Mouse (Mus musculus) T-helper 17 cell (primary cell): ENCODE data around the gene Olfr985.

Experiments used
- in situ Hi-C, 2 experiments: fragments of 300-600 bp; cut with MboI, MseI; formaldehyde crosslinking; loops; 1 replicate in 1 of 2; 2 replicates in 1 of 2; pipeline ENCODE4 v1.15.1; 2025; ENCODE audit warnings: high pct_unique_total_duplicates in 2 of 2

Gene Olfr985

DNA sequence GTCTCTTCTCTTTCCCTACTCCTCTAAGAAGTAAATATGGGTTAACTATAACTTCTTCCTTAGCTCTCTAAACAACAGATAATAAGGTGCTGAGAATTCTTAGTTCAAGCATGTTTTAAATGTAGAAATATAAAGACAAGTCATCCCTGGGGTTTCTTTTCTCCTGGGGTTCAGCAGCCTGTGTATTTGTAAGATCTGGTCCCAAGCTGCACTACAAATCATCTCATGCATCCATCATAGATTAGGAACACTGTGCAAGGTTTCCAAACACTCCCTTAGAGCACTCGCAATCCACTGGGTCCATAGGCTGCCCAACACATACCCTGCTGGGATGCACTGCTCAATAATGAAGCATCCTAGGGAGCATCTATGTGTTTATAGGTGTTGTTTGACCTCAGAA, at the start of gene Olfr985:
Gene Olfr985, minus strand, starts transcription at position 101 of the 400 bp plus-strand sequence.
- in situ Hi-C loops, result no loop called here

- in situ Hi-C loops, result no loop called here
Observed at GRCm38 (mm10) chr9:40177017-40177416, 47.0 kb upstream of the Olfr985 start.

DNA sequence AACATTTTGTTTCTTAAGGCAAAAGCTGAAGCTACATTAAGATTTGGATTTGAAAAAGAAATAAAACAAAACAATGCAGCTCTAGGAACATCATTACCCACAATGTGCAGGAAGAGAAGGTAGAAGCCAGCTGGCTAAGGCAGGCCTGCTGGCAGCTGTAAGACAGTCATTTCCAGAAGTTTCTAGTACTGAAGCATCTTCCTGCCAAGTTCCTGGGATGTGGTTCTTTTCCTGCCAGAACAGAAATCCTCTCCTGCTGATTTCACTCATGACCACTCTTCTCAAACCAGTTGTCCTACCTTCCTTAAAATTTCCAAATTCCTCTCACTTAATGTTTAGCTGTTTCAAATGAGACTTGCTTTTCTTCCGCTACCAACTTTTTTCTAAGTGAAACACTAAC, 36.5 kb upstream of the Olfr985 start:
- in situ Hi-C loops, result no loop called here

DNA sequence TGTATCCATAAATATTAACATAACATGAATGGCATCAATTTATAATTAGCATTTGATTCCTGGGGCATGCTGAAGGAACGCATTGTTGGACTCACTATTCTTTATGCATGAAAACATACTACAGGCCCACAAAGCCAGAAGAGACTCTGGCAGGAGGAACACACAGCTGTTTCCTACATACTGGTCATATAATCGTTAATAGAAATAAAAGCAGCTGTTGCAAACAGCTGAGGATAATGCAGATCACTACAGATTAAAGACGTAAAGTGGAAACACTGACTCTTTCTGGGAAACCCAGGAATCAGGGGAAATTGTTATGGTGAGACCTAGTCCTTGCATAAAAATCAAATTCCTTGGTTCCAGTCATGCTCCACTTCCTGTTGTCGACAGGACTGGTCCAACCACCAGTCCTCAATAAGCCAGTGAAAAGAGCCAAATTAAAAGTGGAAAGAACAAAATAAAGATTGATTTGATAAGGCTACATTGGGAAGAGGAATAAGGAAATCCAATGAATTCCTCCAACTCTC, 25.2 kb upstream of the Olfr985 start:
- in situ Hi-C loops, result no loop called here

- in situ Hi-C loops, result no loop called here
Observed at GRCm38 (mm10) chr9:40141544-40141943, 11.6 kb upstream of the Olfr985 start.

- in situ Hi-C loops, result no loop called here
Observed at GRCm38 (mm10) chr9:40139484-40139883, 9.5 kb upstream of the Olfr985 start.

DNA sequence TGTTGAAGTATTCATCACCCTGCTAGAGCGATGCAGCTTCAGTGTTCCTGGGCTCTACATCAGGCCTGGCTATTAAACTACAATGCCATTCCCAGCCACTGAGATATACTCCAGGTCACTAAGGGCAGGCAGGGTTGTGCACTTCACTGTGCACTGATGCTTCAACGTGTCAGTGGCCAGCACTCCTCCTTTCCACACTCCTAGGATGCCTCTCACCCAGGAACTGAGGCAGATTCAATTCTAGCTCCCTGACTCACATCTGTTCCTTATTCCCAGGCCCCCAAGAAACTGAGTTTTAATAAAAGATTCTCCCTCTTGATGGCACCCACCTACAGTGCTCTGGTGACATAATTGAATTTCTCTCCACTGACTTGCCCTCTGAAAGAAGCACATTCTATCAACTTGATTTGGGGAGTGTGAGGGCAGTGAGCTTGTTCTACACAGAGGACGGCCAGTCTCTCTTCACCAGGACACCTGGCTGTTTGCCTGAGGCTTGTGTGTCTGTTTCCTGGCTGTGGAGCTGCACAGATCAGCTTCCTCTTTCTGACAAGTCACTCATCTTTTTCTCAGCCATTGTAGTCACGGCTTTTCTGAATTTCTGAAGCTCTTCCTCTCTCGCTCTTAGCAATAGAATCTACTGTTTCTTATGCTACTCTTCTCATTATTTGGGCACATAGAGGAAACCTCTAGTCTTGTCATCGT, 7.2 kb upstream of the Olfr985 start:
- in situ Hi-C loops, result no loop called here

DNA sequence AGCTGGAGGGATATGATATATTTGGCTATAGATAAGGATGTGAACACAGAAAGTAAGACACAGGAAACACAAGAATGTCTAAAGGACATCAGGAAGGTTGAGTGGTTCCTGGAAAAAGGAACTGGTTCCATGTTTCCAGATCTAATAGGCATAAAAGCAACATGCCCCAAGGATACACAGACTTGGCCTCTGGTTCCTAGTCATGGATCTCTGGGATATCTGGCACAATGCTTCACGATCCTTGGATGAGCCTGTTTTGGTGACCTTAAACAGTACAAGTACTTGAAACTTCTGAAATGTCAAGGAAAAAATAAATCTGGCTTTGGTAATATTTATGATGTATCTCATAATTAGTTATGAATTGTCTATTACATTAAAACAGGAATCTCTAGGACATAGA, 572 bp upstream of the Olfr985 start:
- in situ Hi-C loops, result no loop called here

GRCm38 (mm10) chr9:40117287-40117659, 12.7 kb downstream of the Olfr985 start:
- in situ Hi-C loops, result no loop called here

DNA sequence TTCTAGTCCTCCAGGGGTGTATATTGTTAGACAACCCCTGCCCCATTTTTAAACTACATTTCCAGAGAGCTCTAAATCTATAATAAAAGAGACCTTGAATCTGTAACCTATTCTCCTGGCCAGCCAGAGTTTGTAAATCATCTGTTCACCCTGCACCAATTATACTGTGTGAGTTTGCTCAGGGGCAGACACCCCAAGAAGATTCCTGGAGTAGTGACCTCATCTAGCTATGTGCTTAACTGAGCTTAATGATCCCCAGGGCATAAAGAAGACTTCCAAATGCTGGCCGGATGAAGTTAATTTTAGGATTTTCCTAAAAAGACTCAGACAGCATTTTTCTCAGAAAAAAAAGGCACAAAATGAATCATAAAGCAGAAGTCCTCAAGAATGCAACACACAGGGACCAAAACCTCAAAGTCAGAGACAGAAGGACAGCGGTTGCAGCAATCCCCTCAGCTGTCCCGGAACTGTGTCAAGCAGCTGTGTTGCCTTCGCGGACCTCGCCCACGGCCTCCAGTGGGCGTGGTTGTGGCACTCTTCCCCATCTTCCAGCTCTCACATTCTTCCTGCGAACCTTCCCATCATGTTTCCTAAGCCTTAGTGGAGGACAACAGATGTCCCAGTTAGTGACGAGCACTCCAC, 13.2 kb downstream of the Olfr985 start:
- in situ Hi-C loops, result no loop called here

GRCm38 (mm10) chr9:40114106-40114505, 15.9 kb downstream of the Olfr985 start, which contains the start of gene Olfr984:
Gene Olfr984, minus strand, starts transcription at chr9:40114206.
- in situ Hi-C loops, result no loop called here

GRCm38 (mm10) chr9:40094769-40095168, 35.2 kb downstream of the Olfr985 start:
- in situ Hi-C loops, result no loop called here

DNA sequence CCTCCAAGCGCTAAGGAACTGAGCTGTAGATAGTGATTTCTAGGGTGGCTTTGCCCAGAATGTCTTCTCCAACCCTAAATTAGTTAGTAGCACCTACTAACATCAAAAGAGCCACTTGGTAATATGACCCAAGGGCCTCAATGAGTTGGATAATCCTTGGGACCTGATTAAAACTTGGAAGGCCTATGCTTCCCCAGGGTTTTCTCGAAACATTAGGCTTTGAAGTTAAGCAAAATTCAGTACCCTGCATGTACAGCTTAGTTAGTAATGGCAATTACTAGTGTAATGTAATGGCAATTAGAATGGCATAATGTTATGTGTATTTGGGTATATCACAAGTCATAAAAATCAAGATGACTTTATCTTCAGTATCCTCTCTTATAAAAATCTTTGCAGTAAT, 36.5 kb downstream of the Olfr985 start, which contains the start of gene Olfr983:
Gene Olfr983, minus strand, starts transcription at position 101 of the 400 bp plus-strand sequence.
- in situ Hi-C loops, result no loop called here
